Mouse (Mus musculus) cortical plate, adult 2 months (tissue): Measurements from ENCODE around the gene Tmem37.

Experiments used
- CTCF ChIP-seq: fragments of 200-500 bp; IDR thresholded peaks from 2 replicates; pipeline ENCODE4 v1.5.1; 2011; ENCODE audit warnings: mild to moderate bottlenecking, control low read depth, low read length; ENCODE audit not compliant: insufficient read depth; ENCODE audit errors: extremely low read depth
- POLR2A ChIP-seq: fragments of 200-500 bp; IDR thresholded peaks from 2 replicates; pipeline ENCODE4 v1.6.1; 2011; ENCODE audit warnings: mild to moderate bottlenecking, low read length, control low read depth; ENCODE audit not compliant: insufficient read depth; ENCODE audit errors: extremely low read depth

- TF ChIP-seq CTCF (no peak), POLR2A (no peak)
These were observed 1.1 kb upstream of the Tmem37 start for GRCm38 (mm10) chr1:120074931-120075330.
